Mouse (Mus musculus): ENCODE measurements around the gene Zbtb44. TPM values are rescaled to one million over a fixed set of nuclear protein-coding genes. Genes with fewer than 3 reads are reported as not detected.

The Zbtb44 gene
- polyA plus RNA-seq, 1 experiment from 2014 or later, result 5.7 TPM

GRCm38 (mm10) chr9:31082054-31082666 lies 51.7 kb downstream of the Zbtb44 start:
- peak overlapping the region; percentile 17; the same call in 1 of the 2 replicates for H3K9ac ChIP-seq (ENCODE audit: low read length)

GRCm38 (mm10) chr9:31082771-31083170 lies 52.3 kb downstream of the Zbtb44 start:
- DNase-seq (ENCODE audit: low spot score, missing footprints) (no peak), ATAC-seq (ENCODE audit: low FRiP score) (no peak)
- H3K4me3 ChIP-seq (ENCODE audit: low read depth, low read length), result no peak overlapping the region
- no peak overlapping the region for H3K4me2 ChIP-seq
- 0 out of 2 replicates have a peak, but pooled peaks cover 3% of the 10 kb centered on the region for H3K4me1 ChIP-seq (ENCODE audit: control insufficient read depth, insufficient read depth, low read length)
- no peaks in the 10 kb centered on the region for H3K27me3 ChIP-seq (ENCODE audit: control insufficient read depth, insufficient read depth, low read length)
- no peak overlapping the region for H3K27ac ChIP-seq (ENCODE audit: low read depth, low read length)
- 70% methylated on average over 6 of the region's 6 CpGs for WGBS
- H3K36me3 ChIP-seq (ENCODE audit: control insufficient read depth, insufficient read depth, low read length), result no peaks in the 10 kb centered on the region
- H3K9ac ChIP-seq (ENCODE audit: low read length), result no peak overlapping the region
- no peaks in the 10 kb centered on the region for H3K9me3 ChIP-seq (ENCODE audit: control insufficient read depth, low read length)

More at GRCm38 (mm10) chr9:31082054-31082666, 51.7 kb downstream of the Zbtb44 start:
- Histone ChIP-seq H3K4me2 (no peak overlapping the region; the same call in 1 of the 2 replicates), H3K27me3 (ENCODE audit: control insufficient read depth, insufficient read depth, low read length) (no peaks in the 10 kb centered on the region), H3K27ac (ENCODE audit: low read depth, low read length) (no peak overlapping the region), H3K9me3 (ENCODE audit: control insufficient read depth, low read length) (no peaks in the 10 kb centered on the region), H3K36me3 (ENCODE audit: control insufficient read depth, insufficient read depth, low read length) (no peaks in the 10 kb centered on the region), H3K4me1 (ENCODE audit: control insufficient read depth, insufficient read depth, low read length) (0 out of 2 replicates have a peak, but pooled peaks cover 3% of the 10 kb centered on the region), H3K4me3 (ENCODE audit: low read depth, low read length) (no peak overlapping the region)
- 9% methylated on average over 15 of the region's 15 CpGs for WGBS
- DNase-seq (ENCODE audit: low spot score, missing footprints) (peak; percentile 96), ATAC-seq (ENCODE audit: low FRiP score) (peak; percentile 70; the same call in 1 of the 2 replicates)

- no peak overlapping the region for H3K4me2 ChIP-seq
- H3K27ac ChIP-seq (ENCODE audit: low read depth, low read length), result no peak overlapping the region
- no peak for DNase-seq (ENCODE audit: low spot score, missing footprints)
- no peak overlapping the region for H3K9ac ChIP-seq (ENCODE audit: low read length)
- no peak for ATAC-seq (ENCODE audit: low FRiP score)
- H3K4me3 ChIP-seq (ENCODE audit: low read depth, low read length), result no peak overlapping the region
- 78% methylated on average over 5 of the region's 5 CpGs for WGBS
- no peaks in the 10 kb centered on the region for H3K36me3 ChIP-seq (ENCODE audit: control insufficient read depth, insufficient read depth, low read length)
- H3K27me3 ChIP-seq (ENCODE audit: control insufficient read depth, insufficient read depth, low read length), result no peaks in the 10 kb centered on the region
- no peaks in the 10 kb centered on the region for H3K9me3 ChIP-seq (ENCODE audit: control insufficient read depth, low read length)
- H3K4me1 ChIP-seq (ENCODE audit: control insufficient read depth, insufficient read depth, low read length), result 0 out of 2 replicates have a peak, but pooled peaks cover 3% of the 10 kb centered on the region
Measured at GRCm38 (mm10) chr9:31085556-31085955, 55.1 kb downstream of the Zbtb44 start.

- Histone ChIP-seq H3K27me3 (ENCODE audit: control insufficient read depth, insufficient read depth, low read length) (no peaks in the 10 kb centered on the region), H3K4me2 (no peak overlapping the region), H3K4me1 (ENCODE audit: control insufficient read depth, insufficient read depth, low read length) (0 out of 2 replicates have a peak, but pooled peaks cover 3% of the 10 kb centered on the region), H3K9me3 (ENCODE audit: control insufficient read depth, low read length) (no peaks in the 10 kb centered on the region), H3K4me3 (ENCODE audit: low read depth, low read length) (no peak overlapping the region), H3K36me3 (ENCODE audit: control insufficient read depth, insufficient read depth, low read length) (no peaks in the 10 kb centered on the region), H3K9ac (ENCODE audit: low read length) (no peak overlapping the region), H3K27ac (ENCODE audit: low read depth, low read length) (no peak overlapping the region)
- ATAC-seq (ENCODE audit: low FRiP score) (peak; percentile 45), DNase-seq (ENCODE audit: low spot score, missing footprints) (peak; percentile 97)
- WGBS, result 17% methylated on average over 10 of the region's 10 CpGs
Measured at GRCm38 (mm10) chr9:31086085-31086753, 55.8 kb downstream of the Zbtb44 start.

- Histone ChIP-seq H3K4me3 (ENCODE audit: low read depth, low read length) (no peak overlapping the region), H3K36me3 (ENCODE audit: control insufficient read depth, insufficient read depth, low read length) (no peaks in the 10 kb centered on the region), H3K4me1 (ENCODE audit: control insufficient read depth, insufficient read depth, low read length) (0 out of 2 replicates have a peak, but pooled peaks cover 3% of the 10 kb centered on the region), H3K27ac (ENCODE audit: low read depth, low read length) (no peak overlapping the region), H3K9ac (ENCODE audit: low read length) (no peak overlapping the region), H3K9me3 (ENCODE audit: control insufficient read depth, low read length) (no peaks in the 10 kb centered on the region), H3K27me3 (ENCODE audit: control insufficient read depth, insufficient read depth, low read length) (no peaks in the 10 kb centered on the region), H3K4me2 (no peak overlapping the region)
- WGBS, result 78% methylated on average over 7 of the region's 7 CpGs
- ATAC-seq (ENCODE audit: low FRiP score) (no peak), DNase-seq (ENCODE audit: low spot score, missing footprints) (no peak)
Measured at GRCm38 (mm10) chr9:31086754-31087145, 56.3 kb downstream of the Zbtb44 start.

- Histone ChIP-seq H3K4me2 (no peak overlapping the region), H3K4me3 (ENCODE audit: low read depth, low read length) (no peak overlapping the region), H3K36me3 (ENCODE audit: control insufficient read depth, insufficient read depth, low read length) (no peaks in the 10 kb centered on the region), H3K27ac (ENCODE audit: low read depth, low read length) (no peak overlapping the region), H3K27me3 (ENCODE audit: control insufficient read depth, insufficient read depth, low read length) (no peaks in the 10 kb centered on the region), H3K4me1 (ENCODE audit: control insufficient read depth, insufficient read depth, low read length) (no peaks in the 10 kb centered on the region), H3K9me3 (ENCODE audit: control insufficient read depth, low read length) (no peaks in the 10 kb centered on the region), H3K9ac (ENCODE audit: low read length) (no peak overlapping the region)
- ATAC-seq (ENCODE audit: low FRiP score) (no peak), DNase-seq (ENCODE audit: low spot score, missing footprints) (no peak)
- 76% methylated on average over 4 of the region's 4 CpGs for WGBS
Measured at GRCm38 (mm10) chr9:31087466-31087865, 57.0 kb downstream of the Zbtb44 start.

- no peaks in the 10 kb centered on the region for H3K9me3 ChIP-seq (ENCODE audit: control insufficient read depth, low read length)
- no peak overlapping the region for H3K9ac ChIP-seq (ENCODE audit: low read length)
- H3K4me1 ChIP-seq (ENCODE audit: control insufficient read depth, insufficient read depth, low read length), result no peaks in the 10 kb centered on the region
- ATAC-seq (ENCODE audit: low FRiP score) (no peak), DNase-seq (ENCODE audit: low spot score, missing footprints) (no peak)
- no peak overlapping the region for H3K4me3 ChIP-seq (ENCODE audit: low read depth, low read length)
- H3K27ac ChIP-seq (ENCODE audit: low read depth, low read length), result no peak overlapping the region
- H3K36me3 ChIP-seq (ENCODE audit: control insufficient read depth, insufficient read depth, low read length), result no peaks in the 10 kb centered on the region
- H3K4me2 ChIP-seq, result no peak overlapping the region
- 68% methylated on average over 3 of the region's 3 CpGs for WGBS
- H3K27me3 ChIP-seq (ENCODE audit: control insufficient read depth, insufficient read depth, low read length), result no peaks in the 10 kb centered on the region
Measured at GRCm38 (mm10) chr9:31088116-31088515, 57.7 kb downstream of the Zbtb44 start.

GRCm38 (mm10) chr9:31088883-31089282 lies 58.4 kb downstream of the Zbtb44 start:
- Histone ChIP-seq H3K36me3 (ENCODE audit: control insufficient read depth, insufficient read depth, low read length) (no peaks in the 10 kb centered on the region), H3K4me3 (ENCODE audit: low read depth, low read length) (no peak overlapping the region), H3K9me3 (ENCODE audit: control insufficient read depth, low read length) (no peaks in the 10 kb centered on the region), H3K4me1 (ENCODE audit: control insufficient read depth, insufficient read depth, low read length) (no peaks in the 10 kb centered on the region), H3K27me3 (ENCODE audit: control insufficient read depth, insufficient read depth, low read length) (no peaks in the 10 kb centered on the region), H3K9ac (ENCODE audit: low read length) (no peak overlapping the region), H3K4me2 (no peak overlapping the region), H3K27ac (ENCODE audit: low read depth, low read length) (no peak overlapping the region)
- ATAC-seq (ENCODE audit: low FRiP score) (no peak), DNase-seq (ENCODE audit: low spot score, missing footprints) (no peak)
- 91% methylated on average over 4 of the region's 4 CpGs for WGBS

GRCm38 (mm10) chr9:31089541-31089940 lies 59.1 kb downstream of the Zbtb44 start:
- Histone ChIP-seq H3K27ac (ENCODE audit: low read depth, low read length) (no peak overlapping the region), H3K9me3 (ENCODE audit: control insufficient read depth, low read length) (no peaks in the 10 kb centered on the region), H3K36me3 (ENCODE audit: control insufficient read depth, insufficient read depth, low read length) (no peaks in the 10 kb centered on the region), H3K4me2 (no peak overlapping the region), H3K9ac (ENCODE audit: low read length) (no peak overlapping the region), H3K4me1 (ENCODE audit: control insufficient read depth, insufficient read depth, low read length) (no peaks in the 10 kb centered on the region), H3K27me3 (ENCODE audit: control insufficient read depth, insufficient read depth, low read length) (no peaks in the 10 kb centered on the region), H3K4me3 (ENCODE audit: low read depth, low read length) (no peak overlapping the region)
- DNase-seq (ENCODE audit: low spot score, missing footprints) (no peak), ATAC-seq (ENCODE audit: low FRiP score) (no peak)
- WGBS, result 87% methylated on average over 9 of the region's 9 CpGs
